Mouse (Mus musculus): Measurements from ENCODE around the gene Kiss1r. TPM values are rescaled to one million over a fixed set of nuclear protein-coding genes. Genes with fewer than 3 reads are reported as not detected.

Kiss1r gene
- polyA plus RNA-seq, 1 experiment = 8.3 TPM

- no peak for DNase-seq (ENCODE audit: low read depth)
Measured at GRCm38 (mm10) chr10:79971183-79971497, 54.4 kb downstream of the Kiss1r start.

Other genes starting within 250 kb of the Kiss1r start
- gene Tpgs1, start 247.6 kb upstream of the Kiss1r start, polyA plus RNA-seq (2012; rRNA removed) = 52.4 and 53.2 TPM in 2 replicates
- gene Cdc34, start 234.8 kb upstream of the Kiss1r start, polyA plus RNA-seq (2012; rRNA removed) = 125 and 180 TPM in 2 replicates
- gene Gzmm, start 228.0 kb upstream of the Kiss1r start, polyA plus RNA-seq (2012; rRNA removed) = 0.24 and 0.42 TPM in 2 replicates
- gene Bsg, start 212.5 kb upstream of the Kiss1r start, polyA plus RNA-seq (2012; rRNA removed) = 595 and 686 TPM in 2 replicates
- gene Hcn2, start 200.3 kb upstream of the Kiss1r start, polyA plus RNA-seq (2012; rRNA removed) = 1.6 and 1.8 TPM in 2 replicates
- 39.4 and 48.1 TPM in 2 replicates for gene Polrmt, start 170.4 kb upstream of the Kiss1r start, polyA plus RNA-seq (2012; rRNA removed)
- not detected in 2 replicates for gene Fgf22, start 161.9 kb upstream of the Kiss1r start, polyA plus RNA-seq (2012; rRNA removed)
- 80.0 and 102 TPM in 2 replicates for gene Rnf126, start 150.0 kb upstream of the Kiss1r start, polyA plus RNA-seq (2012; rRNA removed)
- gene Fstl3, start 139.7 kb upstream of the Kiss1r start, polyA plus RNA-seq (2012; rRNA removed) = 41.0 and 43.3 TPM in 2 replicates
- 0.13 and 0.23 TPM in 2 replicates for gene Prss57, start 126.0 kb upstream of the Kiss1r start, polyA plus RNA-seq (2012; rRNA removed)
- 49.8 and 51.9 TPM in 2 replicates for gene Palm, start 123.4 kb upstream of the Kiss1r start, polyA plus RNA-seq (2012; rRNA removed)
- 0.59 and 0.86 TPM in 2 replicates for gene Misp, start 96.0 kb upstream of the Kiss1r start, polyA plus RNA-seq (2012; rRNA removed)
- 207 and 326 TPM in 2 replicates for gene Ptbp1, start 62.5 kb upstream of the Kiss1r start, polyA plus RNA-seq (2012; rRNA removed)
- 6.6 and 7.0 TPM in 2 replicates for gene Prtn3, start 42.5 kb upstream of the Kiss1r start, polyA plus RNA-seq (2012; rRNA removed)
- 10.3 and 11.5 TPM in 2 replicates for gene Plppr3, start 42.3 kb upstream of the Kiss1r start, polyA plus RNA-seq (2012; rRNA removed)
- gene Elane, start 30.7 kb upstream of the Kiss1r start, polyA plus RNA-seq (2012; rRNA removed) = 0.56 and 0.74 TPM in 2 replicates
- gene Cfd, start 26.1 kb upstream of the Kiss1r start, polyA plus RNA-seq (2012; rRNA removed) = 6,877 and 11,546 TPM in 2 replicates
- gene Med16, start 8.0 kb upstream of the Kiss1r start, polyA plus RNA-seq (2012; rRNA removed) = 66.8 and 67.5 TPM in 2 replicates
- not detected in 2 replicates for gene Gm26602, start 6.1 kb upstream of the Kiss1r start, polyA plus RNA-seq (2012; rRNA removed)
- 106 and 120 TPM in 2 replicates for gene R3hdm4, start 4.2 kb downstream of the Kiss1r start, polyA plus RNA-seq (2012; rRNA removed)
- gene Arid3a, start 10.1 kb downstream of the Kiss1r start, polyA plus RNA-seq (2012; rRNA removed) = 3.2 and 3.7 TPM in 2 replicates
- 33.0 and 42.6 TPM in 2 replicates for gene Wdr18, start 43.2 kb downstream of the Kiss1r start, polyA plus RNA-seq (2012; rRNA removed)
- 0.36 and 0.46 TPM in 2 replicates for gene Grin3b, start 53.7 kb downstream of the Kiss1r start, polyA plus RNA-seq (2012; rRNA removed)
- 201 and 219 TPM in 2 replicates for gene Tmem259, start 67.4 kb downstream of the Kiss1r start, polyA plus RNA-seq (2012; rRNA removed)
- gene Cnn2, start 71.6 kb downstream of the Kiss1r start, polyA plus RNA-seq (2012; rRNA removed) = 68.5 and 75.3 TPM in 2 replicates
- 5.5 and 8.5 TPM in 2 replicates for gene Abca7, start 79.5 kb downstream of the Kiss1r start, polyA plus RNA-seq (2012; rRNA removed)
- gene Arhgap45, start 99.7 kb downstream of the Kiss1r start, polyA plus RNA-seq (2012; rRNA removed) = 16.4 and 20.1 TPM in 2 replicates
- 152 and 167 TPM in 2 replicates for gene Polr2e, start 122.8 kb downstream of the Kiss1r start, polyA plus RNA-seq (2012; rRNA removed)
- gene Gpx4, start 130.2 kb downstream of the Kiss1r start, polyA plus RNA-seq (2012; rRNA removed) = 721 and 1,178 TPM in 2 replicates
- 32.3 and 38.6 TPM in 2 replicates for gene Sbno2, start 188.6 kb downstream of the Kiss1r start, polyA plus RNA-seq (2012; rRNA removed)
- 108 TPM in 2 replicates for gene Stk11, start 198.8 kb downstream of the Kiss1r start, polyA plus RNA-seq (2012; rRNA removed)
- gene Atp5d, start 221.7 kb downstream of the Kiss1r start, polyA plus RNA-seq (2012; rRNA removed) = 561 and 619 TPM in 2 replicates
- gene Cbarp, start 223.9 kb downstream of the Kiss1r start, polyA plus RNA-seq (2012; rRNA removed) = 32.6 and 47.3 TPM in 2 replicates
- 35.1 and 46.4 TPM in 2 replicates for gene Midn, start 231.3 kb downstream of the Kiss1r start, polyA plus RNA-seq (2012; rRNA removed)
- 159 and 198 TPM in 2 replicates for gene Cirbp, start 249.0 kb downstream of the Kiss1r start, polyA plus RNA-seq (2012; rRNA removed)